Mouse (Mus musculus): Measurements from ENCODE around the gene Cers6.

DNA sequence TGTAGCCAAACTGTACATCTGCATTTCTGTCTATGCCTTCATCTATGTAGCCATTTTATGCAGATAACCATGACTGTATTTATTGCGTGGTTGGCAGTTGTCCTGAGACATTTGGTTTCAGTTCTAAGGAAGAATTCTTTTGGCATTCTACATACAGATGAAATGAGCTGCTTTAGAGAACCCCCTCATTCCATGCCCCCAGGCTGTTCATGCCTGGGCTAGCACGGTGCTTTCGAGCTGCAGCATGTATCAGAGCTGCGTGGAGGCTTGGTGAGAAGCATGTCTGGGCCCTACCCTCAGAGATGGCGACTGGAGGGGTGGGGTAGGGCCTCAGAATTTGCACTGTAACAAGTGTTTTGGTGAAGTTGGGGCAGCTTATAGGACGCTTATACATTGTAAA, 64.3 kb downstream of the Cers6 start:
- TF ChIP-seq CTCF (IDR thresholded peaks at IDR 0.05; ENCODE audit: low read depth, low read length) (no peak), POLR2A (IDR thresholded peaks at IDR 0.05; ENCODE audit: extremely low read depth, insufficient read depth, low read length) (no peak)

Data from liver, adult 2 months (tissue).